Mouse (Mus musculus): ENCODE measurements at regions not wholly inside any gene's neighbourhood (a gene's known extent, or its start where the extent isn't known, plus 50 kb on each side); places are given as distances from the start of the nearest gene placed in this dataset.

DNA sequence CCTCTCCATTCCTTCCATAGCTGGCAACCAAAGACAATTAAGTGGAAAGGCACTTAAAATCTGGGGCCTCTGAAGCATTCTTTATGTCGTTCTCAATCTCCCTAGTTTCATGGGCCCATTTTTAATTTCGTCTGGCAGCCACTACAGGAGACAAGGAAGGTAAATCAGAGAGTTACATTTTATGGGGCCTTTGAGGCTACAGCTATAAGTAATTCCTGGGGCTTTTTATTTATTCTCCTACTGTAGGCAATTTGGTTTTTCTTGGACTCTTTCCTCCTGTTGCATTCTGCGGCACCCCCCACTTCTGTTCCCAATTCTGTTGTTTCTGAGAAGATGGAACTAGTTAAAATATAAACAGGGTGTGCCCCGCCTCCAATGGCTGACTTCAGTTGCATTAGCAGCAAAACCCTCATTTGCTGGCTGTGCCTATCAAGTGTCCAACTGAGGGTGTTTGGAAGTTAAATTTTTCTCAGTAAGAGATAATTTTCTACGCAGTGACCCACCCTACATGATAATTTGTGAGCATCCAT lies 622.7 kb downstream of the Pdcd6ip start:
- no peak for DNase-seq

DNA sequence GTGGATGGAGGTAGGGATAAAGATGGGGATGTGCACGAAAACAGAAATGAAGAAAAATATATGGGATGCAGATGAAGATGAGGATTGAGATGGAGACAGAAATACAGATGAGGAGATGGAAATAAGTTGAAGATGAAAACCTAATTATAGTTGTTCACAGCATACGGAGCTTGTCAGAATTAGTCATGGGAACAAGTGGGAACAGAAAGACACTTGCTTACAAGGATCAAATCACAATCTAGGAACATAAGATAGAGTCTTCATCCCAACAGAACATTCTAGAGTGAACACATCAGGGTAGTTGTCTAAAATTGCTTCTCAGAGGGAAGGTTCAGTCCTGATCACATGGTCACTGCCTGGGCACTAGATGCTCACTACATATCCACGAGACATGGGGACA lies 633.2 kb downstream of the Pdcd6ip start:
- no peak for DNase-seq

DNA sequence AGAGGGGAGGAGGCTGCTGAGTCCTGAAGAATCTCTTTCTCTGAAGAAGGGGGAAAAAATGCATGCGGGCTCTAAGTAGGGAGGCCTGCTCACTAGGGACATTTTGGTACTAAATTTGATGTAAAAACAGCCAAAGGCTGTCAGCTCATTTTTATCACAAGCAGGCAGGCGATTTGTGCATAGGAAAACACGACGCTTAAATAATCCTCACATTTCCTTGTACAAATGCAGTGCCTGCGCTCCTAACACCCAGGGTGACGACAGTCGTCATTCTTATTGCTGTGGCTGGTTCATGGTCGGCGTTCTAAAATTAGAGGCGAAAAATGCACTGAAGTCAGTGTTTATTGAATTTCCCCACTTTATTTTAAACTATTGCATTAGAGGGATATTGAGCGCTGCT lies 650.6 kb downstream of the Pdcd6ip start:
- DNase-seq: no peak

DNA sequence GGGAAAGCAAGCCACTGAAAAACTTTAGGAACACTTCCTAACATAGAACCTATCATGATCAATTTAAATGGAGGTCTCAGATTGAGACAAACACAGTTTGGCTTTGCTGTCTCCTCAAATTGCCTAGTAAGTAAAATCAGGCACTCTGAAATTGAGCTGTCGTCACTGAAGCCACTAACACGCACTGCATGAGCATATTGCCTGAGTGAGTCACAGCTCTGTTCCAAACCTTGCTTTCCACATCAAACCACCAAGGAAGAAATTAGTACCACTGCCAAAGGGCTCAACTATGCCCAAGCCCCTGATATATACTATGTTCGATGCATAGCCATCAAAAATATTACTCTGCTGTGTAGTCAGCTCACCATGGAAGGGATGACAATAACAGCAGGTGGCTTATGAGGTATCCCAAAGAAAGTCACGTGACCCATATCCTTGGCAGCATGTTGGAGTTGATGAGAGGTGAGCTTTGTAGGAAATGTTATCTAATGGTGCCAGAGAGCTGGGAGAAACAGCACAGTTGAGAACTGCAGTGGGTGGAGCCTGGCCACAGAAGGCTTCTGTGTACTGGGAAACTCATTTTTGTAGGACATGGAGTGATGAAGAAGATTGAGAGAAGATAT lies 663.4 kb downstream of the Pdcd6ip start:
- DNase-seq: no peak

DNA sequence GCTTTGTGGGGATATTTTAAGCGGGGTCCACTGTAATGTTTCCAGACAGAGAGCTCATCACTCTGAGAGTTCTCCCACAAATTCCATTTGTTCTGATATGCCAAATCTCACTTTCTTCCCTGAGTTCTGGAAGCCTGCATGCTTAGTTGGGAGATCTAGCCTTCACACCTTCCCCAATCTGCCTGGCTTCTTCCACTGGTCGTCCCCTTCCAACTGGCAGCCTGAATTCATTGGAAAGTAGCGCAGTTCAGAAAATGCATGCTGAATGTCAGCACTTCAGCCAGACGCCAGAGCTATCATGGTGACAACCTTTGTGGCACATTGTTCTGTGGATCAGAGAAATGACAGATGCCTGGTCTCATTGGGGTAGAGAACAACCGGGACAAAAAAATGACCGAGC lies 667.2 kb downstream of the Pdcd6ip start:
- DNase-seq: no peak

DNA sequence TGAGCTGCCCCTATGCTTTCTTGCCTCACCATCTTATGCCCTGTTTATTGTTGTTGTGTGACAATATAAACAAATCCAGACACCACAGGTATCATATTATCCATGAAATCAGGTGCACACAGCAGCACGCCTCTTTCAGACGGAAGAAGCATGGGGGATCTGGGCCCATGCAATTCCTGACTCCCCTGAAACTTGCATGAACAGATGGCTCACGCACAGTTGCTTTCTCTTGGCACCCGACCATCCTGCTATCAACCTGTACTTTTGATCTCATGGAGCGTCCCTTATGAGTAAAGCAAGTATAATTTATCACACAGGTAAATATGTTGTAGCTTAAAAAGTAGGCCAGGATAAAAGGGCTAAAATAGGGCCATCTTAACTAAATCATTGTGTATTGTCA lies 674.1 kb downstream of the Pdcd6ip start:
- DNase-seq: no peak

DNA sequence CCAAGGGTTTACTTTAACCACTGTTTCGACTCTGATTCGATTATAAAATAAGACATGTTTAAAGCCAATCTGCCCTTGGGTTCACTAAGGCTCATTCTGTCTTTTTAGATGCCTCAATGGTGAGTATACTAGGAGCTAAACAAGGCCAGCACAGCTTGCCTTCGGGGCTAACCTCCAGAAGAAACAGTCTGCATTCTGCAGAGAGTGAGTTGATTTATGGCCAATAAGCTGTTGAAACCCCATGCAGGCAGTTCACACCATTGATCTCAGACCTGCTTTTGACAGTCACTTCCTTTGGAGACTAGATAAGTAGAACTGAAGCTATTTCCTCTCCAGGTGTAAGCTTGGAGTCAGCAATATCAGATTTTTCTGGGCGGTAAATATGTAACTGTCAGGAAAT lies 679.0 kb downstream of the Pdcd6ip start:
- no peak for DNase-seq

DNA sequence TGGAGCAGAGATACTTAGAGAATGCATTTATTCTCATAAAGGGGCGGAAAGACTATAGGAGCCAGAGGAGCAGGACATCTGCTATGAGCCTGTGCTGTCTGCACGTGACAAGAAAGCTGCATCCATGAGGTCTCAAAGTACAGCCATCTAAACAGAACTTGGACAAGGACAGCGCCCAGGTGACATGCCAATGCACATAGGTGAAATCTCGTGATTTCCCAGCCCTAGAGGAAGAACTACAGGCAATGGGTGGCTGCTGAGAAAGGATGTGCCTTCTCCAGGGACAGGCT lies 681.2 kb downstream of the Pdcd6ip start:
- no peak for DNase-seq

DNA sequence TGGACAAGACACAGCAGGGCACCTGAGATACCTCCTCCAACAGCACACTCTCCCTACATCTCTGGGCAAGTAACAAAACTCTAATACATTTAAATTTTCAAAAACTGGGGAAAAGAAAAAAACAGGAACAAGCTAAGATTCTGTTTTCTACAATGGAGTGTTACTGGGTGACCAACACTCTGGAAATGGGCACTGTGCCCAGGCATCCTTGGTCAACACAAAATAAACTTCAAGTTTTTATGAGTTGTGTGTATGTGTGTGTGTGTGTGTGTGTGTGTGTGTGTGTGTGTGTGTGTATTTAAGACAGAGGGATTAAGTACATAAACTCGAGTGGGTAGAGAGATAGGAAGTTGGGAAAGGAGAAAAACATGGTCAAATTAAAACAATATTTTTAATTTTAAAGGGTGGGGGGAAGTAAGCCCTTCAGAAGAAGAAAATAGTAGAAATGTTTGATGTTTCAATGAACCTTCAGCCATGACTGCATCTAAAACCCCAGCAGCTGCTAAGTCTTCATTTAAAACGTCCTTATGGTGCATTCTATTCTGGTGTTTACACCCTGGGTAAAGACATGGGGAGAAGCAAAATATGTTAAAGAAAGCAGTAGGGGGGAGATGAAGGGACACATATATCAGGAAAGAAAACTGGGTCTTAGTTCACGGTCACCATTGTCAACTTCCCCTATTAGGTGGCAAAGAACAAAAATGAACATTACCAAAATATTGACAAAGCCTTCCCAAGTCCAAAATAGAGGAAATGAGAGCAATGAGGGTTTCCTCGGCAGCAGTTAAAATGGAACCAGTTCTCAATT lies 681.8 kb downstream of the Pdcd6ip start:
- no peak for DNase-seq

DNA sequence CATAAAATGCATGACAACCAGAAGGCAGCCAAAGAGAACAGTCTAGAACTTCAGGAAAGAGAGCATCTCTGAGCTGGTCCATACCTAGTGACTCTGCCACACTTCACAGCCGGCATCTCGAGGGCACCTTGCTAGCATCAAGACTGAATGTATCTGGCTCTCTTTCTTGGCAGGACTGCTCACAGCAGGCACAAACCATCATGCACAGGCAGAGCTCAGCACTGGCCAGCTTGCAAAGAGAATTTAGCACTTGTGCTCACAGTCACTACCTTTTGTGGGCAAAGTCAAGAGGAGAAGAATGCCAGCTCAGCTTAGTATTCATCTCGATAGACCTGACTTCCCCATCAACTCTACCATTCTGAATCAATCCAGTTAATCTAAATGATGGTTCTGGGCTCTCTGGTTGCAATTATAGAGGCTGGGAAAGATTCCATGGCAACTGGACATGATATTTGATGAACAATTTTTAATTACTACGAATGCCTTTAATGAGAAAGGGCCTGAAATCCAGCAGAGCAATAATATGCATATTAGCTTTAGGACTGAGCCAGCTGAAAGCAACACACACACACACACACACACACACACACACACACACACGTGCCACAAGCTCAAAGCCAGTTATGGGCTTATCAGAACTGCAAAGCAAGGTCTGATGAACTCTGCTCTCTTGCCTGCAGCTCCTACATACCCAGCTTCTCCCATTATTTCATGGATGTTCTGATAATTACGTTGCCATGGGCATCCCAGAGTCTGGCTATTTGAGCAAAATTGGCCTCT lies 686.0 kb downstream of the Pdcd6ip start:
- DNase-seq: no peak

DNA sequence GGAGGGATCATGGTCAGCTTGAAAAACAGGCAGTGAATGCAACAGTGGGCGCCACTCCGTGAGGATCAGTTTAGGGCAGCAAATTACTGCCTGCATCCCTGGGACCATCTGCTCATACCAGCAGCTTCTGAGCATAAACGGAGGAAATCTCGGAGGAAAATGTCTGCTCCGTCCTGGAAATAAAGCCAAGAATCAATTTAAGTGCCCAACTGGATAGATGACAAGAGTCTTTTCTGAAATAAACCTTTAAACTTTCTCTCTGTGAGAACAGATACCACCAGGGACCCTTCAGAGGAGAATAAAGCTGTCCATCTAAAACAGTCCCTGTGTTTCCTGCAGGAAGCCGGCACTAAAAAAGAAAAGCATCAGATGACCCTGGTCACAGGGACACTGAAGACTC lies 688.5 kb downstream of the Pdcd6ip start:
- DNase-seq: no peak

DNA sequence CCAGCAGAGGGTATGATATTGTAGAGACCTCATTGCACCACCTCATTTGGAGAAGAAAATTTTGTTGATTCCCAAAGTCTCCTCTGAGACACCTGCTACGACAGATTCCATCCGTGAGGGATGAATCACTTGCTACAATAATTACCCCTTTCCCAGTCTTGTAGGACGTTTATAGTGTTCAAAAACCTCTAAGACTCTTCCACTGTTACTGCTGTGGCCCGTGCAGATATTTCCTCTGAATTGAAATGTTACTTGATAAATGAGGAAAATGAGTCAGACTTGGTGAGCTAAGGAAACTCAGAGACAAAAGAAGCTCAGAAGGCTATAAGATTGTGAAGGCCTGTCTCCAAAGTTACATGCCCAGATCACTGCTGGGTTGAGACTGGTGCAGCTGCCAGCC lies 700.0 kb downstream of the Pdcd6ip start:
- DNase-seq: no peak

DNA sequence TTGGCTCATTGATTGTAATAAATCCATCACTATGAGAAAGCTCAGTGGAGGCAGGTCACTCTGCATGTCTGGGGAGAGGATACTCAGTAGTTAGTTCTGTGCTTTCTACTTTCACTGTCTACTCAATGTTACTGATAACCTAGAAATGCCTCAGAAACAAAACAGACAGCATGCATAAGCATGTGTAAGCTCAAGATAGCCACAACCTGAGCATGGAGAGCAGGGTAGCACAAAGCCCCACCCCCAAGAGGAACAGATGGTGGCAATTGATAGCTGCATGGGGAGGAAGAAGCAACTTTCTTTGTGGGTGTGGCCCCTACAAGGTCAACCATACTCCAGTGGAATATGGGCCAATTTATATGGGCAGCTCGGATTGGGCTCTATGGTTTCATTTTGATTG lies 711.9 kb downstream of the Pdcd6ip start:
- DNase-seq: no peak

DNA sequence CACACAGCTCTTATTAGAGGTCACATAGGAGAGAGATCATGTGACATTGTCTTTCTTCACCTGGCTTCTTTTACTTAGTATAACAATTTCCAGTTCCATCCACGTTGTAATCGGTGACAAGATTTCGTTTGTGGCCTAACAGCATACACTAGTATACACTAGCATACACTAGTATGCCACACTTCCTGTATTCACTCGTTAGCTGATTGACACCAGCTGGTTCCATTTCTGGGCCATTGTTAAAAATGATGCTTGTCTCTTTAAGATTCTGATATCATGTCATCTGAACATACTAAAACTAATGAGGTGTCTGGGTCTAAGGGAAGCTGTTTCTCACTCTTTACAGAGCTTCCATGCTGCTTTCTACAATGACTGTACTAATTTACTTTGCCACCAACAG lies 713.3 kb downstream of the Pdcd6ip start:
- no peak for DNase-seq

DNA sequence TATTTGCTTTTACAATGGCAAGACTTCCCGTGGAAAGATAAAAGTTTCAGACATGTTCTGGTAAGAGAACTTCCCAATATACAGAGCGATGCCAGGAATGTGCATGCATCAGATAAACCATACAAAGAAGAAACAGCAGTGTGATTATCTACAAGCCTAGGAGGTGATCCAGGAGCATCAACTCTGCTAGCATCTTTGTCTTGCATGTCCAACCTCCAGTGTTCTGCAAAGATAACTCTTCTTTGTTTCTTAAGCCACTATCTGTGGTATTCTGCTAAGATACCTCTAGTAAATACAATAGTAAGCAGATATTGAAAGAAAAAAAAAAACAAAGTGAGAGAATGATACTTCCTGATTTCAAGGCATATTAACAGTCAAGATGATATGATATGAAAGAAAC lies 714.4 kb downstream of the Pdcd6ip start:
- no peak for DNase-seq

DNA sequence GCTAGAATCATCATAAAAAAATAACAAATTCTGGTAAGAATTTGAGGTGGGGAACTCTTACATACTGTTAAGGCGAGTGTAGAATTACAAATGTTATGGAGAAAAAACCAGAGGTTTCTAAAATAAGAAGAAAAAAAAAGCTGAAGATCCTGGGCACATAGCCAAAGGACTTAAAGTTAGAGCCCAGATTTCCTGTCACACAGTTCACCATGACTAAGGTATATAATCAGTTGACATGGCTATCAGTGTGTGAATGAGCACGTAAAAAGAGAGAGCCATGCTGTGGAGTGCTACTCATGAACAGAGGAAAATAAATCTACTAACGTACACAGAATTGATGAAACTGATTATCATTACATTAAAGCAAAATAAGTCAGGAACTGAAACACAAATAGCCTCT lies 715.1 kb downstream of the Pdcd6ip start:
- no peak for DNase-seq

DNA sequence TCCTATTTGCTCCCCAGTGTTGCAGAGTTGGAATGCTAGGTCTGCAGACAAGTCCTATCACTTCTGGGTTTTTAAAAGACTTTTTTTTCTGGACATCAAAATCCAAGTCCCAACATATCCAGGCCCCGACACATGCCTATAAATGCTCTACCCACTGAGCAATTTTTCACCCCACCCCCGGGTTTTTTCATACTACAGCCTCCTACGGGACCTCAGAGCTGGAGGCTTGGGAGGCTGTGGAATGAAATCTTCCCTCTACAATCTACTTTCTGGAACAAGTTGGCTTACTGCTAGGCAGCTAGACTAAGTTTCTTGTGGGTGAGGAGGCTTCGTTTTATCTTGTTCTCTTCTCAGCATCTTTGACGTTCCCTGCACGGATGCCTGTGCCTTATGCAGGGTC lies 724.7 kb downstream of the Pdcd6ip start:
- DNase-seq: no peak

DNA sequence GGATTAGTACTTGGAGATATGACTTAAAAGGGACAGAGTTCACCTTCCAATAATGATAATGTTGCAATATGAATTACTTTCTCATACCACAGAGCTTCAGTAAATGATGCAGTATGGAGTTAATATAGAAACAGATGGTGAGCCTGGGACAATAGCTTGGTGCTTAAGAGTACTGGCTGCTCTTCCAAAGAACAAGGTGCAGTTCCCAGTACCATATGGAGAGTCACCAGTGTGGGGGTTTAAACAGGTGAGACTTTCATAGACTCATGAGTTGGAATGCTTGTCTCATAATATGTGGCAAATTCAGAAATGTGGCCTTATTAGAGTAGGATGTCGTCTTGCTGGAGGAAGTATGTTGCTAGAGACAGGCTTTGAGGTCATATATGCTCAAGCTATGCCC lies 715.8 kb upstream of the Arpp21 start:
- no peak for DNase-seq

DNA sequence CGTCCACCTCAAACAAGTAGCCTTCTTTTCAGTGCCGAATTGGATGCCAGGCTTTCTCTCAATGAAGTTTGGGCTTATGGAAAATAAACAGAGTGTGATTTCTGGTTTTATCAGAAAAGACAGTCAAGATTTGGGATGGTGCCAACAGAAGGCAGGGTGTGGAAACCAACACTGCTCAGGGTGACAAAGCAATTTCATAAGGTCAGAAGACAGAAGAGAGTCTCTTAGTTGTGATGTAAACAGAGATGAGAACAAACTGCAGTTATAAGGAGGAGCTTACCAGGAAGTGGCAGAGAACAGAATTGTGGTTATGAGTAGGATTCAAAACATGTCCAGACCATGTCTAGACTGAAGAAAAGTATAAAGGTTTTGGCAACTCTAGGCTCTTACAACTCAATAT lies 714.3 kb upstream of the Arpp21 start:
- no peak for DNase-seq

DNA sequence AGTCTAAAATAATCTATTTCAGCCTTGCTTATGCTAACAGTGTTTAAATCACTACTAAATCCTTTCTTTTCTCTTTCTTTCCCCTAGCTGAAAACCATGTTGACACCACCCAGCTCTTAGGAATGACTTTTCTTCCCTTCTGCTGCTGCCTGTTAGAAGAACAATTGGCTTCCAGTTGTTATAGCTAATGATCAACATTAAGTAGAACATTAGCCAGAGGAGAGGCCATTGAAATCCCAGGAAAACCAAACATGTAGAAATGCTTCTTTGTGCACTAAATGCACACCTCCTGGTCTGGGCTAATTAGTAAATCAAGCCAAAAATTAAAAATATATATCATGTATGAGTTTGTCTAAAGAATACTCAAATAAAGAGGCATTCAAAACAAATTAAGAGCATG lies 703.0 kb upstream of the Arpp21 start:
- no peak for DNase-seq

DNA sequence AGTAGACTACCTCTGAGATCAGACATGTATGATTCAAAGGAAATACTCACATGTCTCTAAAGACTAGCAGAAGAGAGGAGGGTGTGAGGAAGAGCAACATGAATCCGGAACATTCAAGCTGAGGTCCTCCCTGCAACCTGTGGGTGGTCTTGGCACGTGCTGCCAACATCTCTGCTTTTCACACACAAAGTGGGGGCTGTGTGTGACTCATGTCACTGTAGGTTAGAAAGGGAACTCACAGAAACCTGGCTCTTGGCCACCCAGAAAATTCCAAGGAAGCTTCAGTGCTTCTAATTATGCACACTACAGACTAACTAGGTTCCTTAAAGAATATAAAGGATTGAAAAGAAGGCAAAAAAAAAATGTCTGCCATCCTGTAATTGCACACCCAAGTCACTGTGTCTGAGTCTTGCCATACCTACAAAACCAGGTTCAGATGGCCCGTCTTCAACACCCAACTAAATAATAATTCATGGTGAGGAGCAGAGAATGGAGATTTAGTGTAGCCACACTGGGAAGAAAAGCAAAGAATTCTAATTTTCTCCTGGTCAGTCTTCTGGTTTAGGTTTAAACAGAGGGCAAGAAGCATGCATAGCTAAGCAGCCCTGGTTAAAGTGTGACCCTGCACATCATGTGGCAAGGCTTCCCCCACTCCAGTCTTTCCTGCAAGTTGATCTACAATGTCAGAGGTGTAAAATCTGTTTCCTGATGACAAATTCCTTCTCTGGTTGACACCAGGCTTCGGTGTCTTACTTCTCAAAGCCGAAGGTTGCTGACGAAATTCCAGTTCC lies 673.8 kb upstream of the Arpp21 start:
- DNase-seq: no peak

DNA sequence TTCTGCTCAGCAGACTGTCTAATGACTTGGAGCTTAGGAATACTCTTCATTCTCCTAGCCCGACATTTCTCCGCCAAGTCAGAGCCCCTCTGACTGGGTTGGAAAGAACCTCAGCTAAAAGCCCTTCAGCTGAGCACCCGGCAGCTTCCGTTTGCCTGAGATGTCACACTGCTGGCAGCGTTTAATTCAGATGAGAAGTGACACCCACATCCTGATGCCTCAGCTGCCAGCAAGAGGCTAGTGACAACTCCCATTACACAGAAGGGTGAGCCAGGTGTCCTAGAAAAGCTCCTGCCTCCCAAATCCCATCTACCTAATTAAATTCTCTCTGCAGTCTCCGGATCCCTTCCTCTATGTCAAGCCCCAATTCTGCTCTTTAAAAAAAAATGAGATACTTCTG lies 670.2 kb upstream of the Arpp21 start:
- no peak for DNase-seq

DNA sequence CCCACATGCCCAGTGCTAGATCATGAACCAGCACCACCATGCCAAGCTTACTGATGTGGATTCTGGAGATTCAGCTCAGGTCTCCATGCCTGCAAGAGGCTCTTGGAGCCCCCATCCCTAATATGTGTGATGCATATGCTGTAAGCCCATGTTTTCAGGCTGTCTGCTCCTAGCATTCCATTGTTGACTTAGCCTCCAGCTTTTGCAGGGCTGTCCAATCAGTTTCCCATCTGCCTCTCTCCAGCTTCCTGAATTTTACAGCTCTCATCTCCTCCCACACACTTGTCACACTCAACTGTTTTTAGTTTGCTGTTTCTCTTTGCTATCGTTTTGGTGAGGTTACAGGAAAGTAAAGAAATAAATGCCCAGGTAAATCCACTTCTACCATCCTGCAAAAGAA lies 629.2 kb upstream of the Arpp21 start:
- no peak for DNase-seq

Data from adrenal gland, postnatal 25 days (tissue).